Mouse (Mus musculus): ENCODE measurements around the gene Mlh1.

Gene Mlh1

GRCm38 (mm10) chr9:111223406-111223805 is 48.2 kb downstream of the Mlh1 start:
- TF ChIP-seq POU5F1 (IDR thresholded peaks at IDR 0.05; ENCODE audit: borderline replicate concordance, low read length) (no peak), NANOG (IDR thresholded peaks at IDR 0.05; ENCODE audit: borderline replicate concordance, low read length) (no peak), CTCF (conservative IDR thresholded peaks at IDR 0.05; ENCODE audit: low read length) (no peak)
- Histone ChIP-seq H3K36me3 (ENCODE audit: insufficient read depth, low read length) (peaks cover 73% of the 10 kb centered on the region), H3K27me3 (ENCODE audit: insufficient read depth, low read length) (no peaks in the 10 kb centered on the region), H3K4me1 (replicated peaks; ENCODE audit: low read depth, low read length) (peaks cover 21% of the 10 kb centered on the region), H3K9me3 (ENCODE audit: low read length) (no peaks in the 10 kb centered on the region), H3K4me3 (replicated peaks; ENCODE audit: low read length) (no peak overlapping the region)

GRCm38 (mm10) chr9:111221580-111221979 is 50.0 kb downstream of the Mlh1 start:
- peaks cover 60% of the 10 kb centered on the region for H3K36me3 ChIP-seq (ENCODE audit: insufficient read depth, low read length)
- H3K9me3 ChIP-seq (ENCODE audit: low read length), result no peaks in the 10 kb centered on the region
- no peaks in the 10 kb centered on the region for H3K27me3 ChIP-seq (ENCODE audit: insufficient read depth, low read length)
- peaks cover 9% of the 10 kb centered on the region for H3K4me1 ChIP-seq (replicated peaks; ENCODE audit: low read depth, low read length)
- TF ChIP-seq POU5F1 (IDR thresholded peaks at IDR 0.05; ENCODE audit: borderline replicate concordance, low read length) (no peak), NANOG (IDR thresholded peaks at IDR 0.05; ENCODE audit: borderline replicate concordance, low read length) (no peak), CTCF (conservative IDR thresholded peaks at IDR 0.05; ENCODE audit: low read length) (no peak)
- no peak overlapping the region for H3K4me3 ChIP-seq (replicated peaks; ENCODE audit: low read length)

- peaks cover 59% of the 10 kb centered on the region for H3K36me3 ChIP-seq (ENCODE audit: insufficient read depth, low read length)
- no peaks in the 10 kb centered on the region for H3K4me1 ChIP-seq (replicated peaks; ENCODE audit: low read depth, low read length)
- no peaks in the 10 kb centered on the region for H3K9me3 ChIP-seq (ENCODE audit: low read length)
- no peak overlapping the region for H3K4me3 ChIP-seq (replicated peaks; ENCODE audit: low read length)
- H3K27me3 ChIP-seq (ENCODE audit: insufficient read depth, low read length), result no peaks in the 10 kb centered on the region
- no peak for TF ChIP-seq CTCF (conservative IDR thresholded peaks at IDR 0.05; ENCODE audit: low read length)
- TF ChIP-seq POU5F1 (IDR thresholded peaks at IDR 0.05; ENCODE audit: borderline replicate concordance, low read length), result no peak
- TF ChIP-seq NANOG (IDR thresholded peaks at IDR 0.05; ENCODE audit: borderline replicate concordance, low read length), result no peak
Measured at GRCm38 (mm10) chr9:111220551-111221080, 51.0 kb downstream of the Mlh1 start.

- no peaks in the 10 kb centered on the region for H3K27me3 ChIP-seq (ENCODE audit: insufficient read depth, low read length)
- H3K9me3 ChIP-seq (ENCODE audit: low read length), result no peaks in the 10 kb centered on the region
- TF ChIP-seq POU5F1 (IDR thresholded peaks at IDR 0.05; ENCODE audit: borderline replicate concordance, low read length) (no peak), NANOG (IDR thresholded peaks at IDR 0.05; ENCODE audit: borderline replicate concordance, low read length) (no peak), CTCF (conservative IDR thresholded peaks at IDR 0.05; ENCODE audit: low read length) (no peak)
- H3K4me3 ChIP-seq (replicated peaks; ENCODE audit: low read length), result no peak overlapping the region
- H3K4me1 ChIP-seq (replicated peaks; ENCODE audit: low read depth, low read length), result no peaks in the 10 kb centered on the region
- peaks cover 43% of the 10 kb centered on the region for H3K36me3 ChIP-seq (ENCODE audit: insufficient read depth, low read length)
Measured at GRCm38 (mm10) chr9:111216424-111216823, 55.2 kb downstream of the Mlh1 start.

- Histone ChIP-seq H3K4me3 (replicated peaks; ENCODE audit: low read length) (no peak overlapping the region), H3K36me3 (ENCODE audit: insufficient read depth, low read length) (peaks cover 34% of the 10 kb centered on the region), H3K27me3 (ENCODE audit: insufficient read depth, low read length) (no peaks in the 10 kb centered on the region), H3K4me1 (replicated peaks; ENCODE audit: low read depth, low read length) (no peaks in the 10 kb centered on the region), H3K9me3 (ENCODE audit: low read length) (no peaks in the 10 kb centered on the region)
- no peak for TF ChIP-seq CTCF (conservative IDR thresholded peaks at IDR 0.05; ENCODE audit: low read length)
- no peak for TF ChIP-seq NANOG (IDR thresholded peaks at IDR 0.05; ENCODE audit: borderline replicate concordance, low read length)
- TF ChIP-seq POU5F1 (IDR thresholded peaks at IDR 0.05; ENCODE audit: borderline replicate concordance, low read length), result no peak
Measured at GRCm38 (mm10) chr9:111213501-111213900, 58.1 kb downstream of the Mlh1 start.

- H3K9me3 ChIP-seq (ENCODE audit: low read length), result no peaks in the 10 kb centered on the region
- H3K27me3 ChIP-seq (ENCODE audit: insufficient read depth, low read length), result no peaks in the 10 kb centered on the region
- H3K4me1 ChIP-seq (replicated peaks; ENCODE audit: low read depth, low read length), result no peaks in the 10 kb centered on the region
- TF ChIP-seq NANOG (IDR thresholded peaks at IDR 0.05; ENCODE audit: borderline replicate concordance, low read length), result no peak
- peaks cover 37% of the 10 kb centered on the region for H3K36me3 ChIP-seq (ENCODE audit: insufficient read depth, low read length)
- no peak overlapping the region for H3K4me3 ChIP-seq (replicated peaks; ENCODE audit: low read length)
Measured at GRCm38 (mm10) chr9:111211122-111212041, 60.2 kb downstream of the Mlh1 start.

GRCm38 (mm10) chr9:111210412-111210811 is 61.2 kb downstream of the Mlh1 start:
- Histone ChIP-seq H3K36me3 (ENCODE audit: insufficient read depth, low read length) (peaks cover 35% of the 10 kb centered on the region), H3K27me3 (ENCODE audit: insufficient read depth, low read length) (no peaks in the 10 kb centered on the region), H3K4me1 (replicated peaks; ENCODE audit: low read depth, low read length) (no peaks in the 10 kb centered on the region), H3K9me3 (ENCODE audit: low read length) (no peaks in the 10 kb centered on the region), H3K4me3 (replicated peaks; ENCODE audit: low read length) (no peak overlapping the region)
- no peak for TF ChIP-seq POU5F1 (IDR thresholded peaks at IDR 0.05; ENCODE audit: borderline replicate concordance, low read length)
- no peak for TF ChIP-seq CTCF (conservative IDR thresholded peaks at IDR 0.05; ENCODE audit: low read length)
- TF ChIP-seq NANOG (IDR thresholded peaks at IDR 0.05; ENCODE audit: borderline replicate concordance, low read length), result no peak

GRCm38 (mm10) chr9:111209158-111209699 is 62.4 kb downstream of the Mlh1 start:
- Histone ChIP-seq H3K9me3 (ENCODE audit: low read length) (no peaks in the 10 kb centered on the region), H3K4me3 (replicated peaks; ENCODE audit: low read length) (no peak overlapping the region), H3K4me1 (replicated peaks; ENCODE audit: low read depth, low read length) (no peaks in the 10 kb centered on the region), H3K36me3 (ENCODE audit: insufficient read depth, low read length) (peaks cover 34% of the 10 kb centered on the region), H3K27me3 (ENCODE audit: insufficient read depth, low read length) (no peaks in the 10 kb centered on the region)
- no peak for TF ChIP-seq NANOG (IDR thresholded peaks at IDR 0.05; ENCODE audit: borderline replicate concordance, low read length)
- no peak for TF ChIP-seq CTCF (conservative IDR thresholded peaks at IDR 0.05; ENCODE audit: low read length)

Data from E14TG2a.4 (cell line).